Mouse (Mus musculus) ES-E14 (cell line): ENCODE results near the gene Ednra.

Source experiments
- CHD2 ChIP-seq: IDR thresholded peaks from 2 replicates; pipeline ENCODE4 v1.6.1; 2014; ENCODE audit warnings: mild to moderate bottlenecking, low read depth, low read length, inconsistent platforms
- HCFC1 ChIP-seq: IDR thresholded peaks from 2 replicates; pipeline ENCODE4 v1.6.1; 2012; ENCODE audit warnings: low read length, inconsistent platforms, borderline replicate concordance; ENCODE audit not compliant: insufficient read depth
- MAFK ChIP-seq: IDR thresholded peaks from 2 replicates; pipeline ENCODE4 v1.6.1; 2014; ENCODE audit warnings: mild to moderate bottlenecking, low read depth, low read length, inconsistent platforms; ENCODE audit not compliant: insufficient read depth
- ZC3H11A ChIP-seq: IDR thresholded peaks from 2 replicates; pipeline ENCODE4 v1.6.1; 2012; ENCODE audit warnings: low read depth, mild to moderate bottlenecking, inconsistent platforms, low read length, borderline replicate concordance
- ZNF384 ChIP-seq: IDR thresholded peaks from 2 replicates; pipeline ENCODE4 v1.6.1; 2012; ENCODE audit warnings: low read depth, low read length, inconsistent platforms

DNA sequence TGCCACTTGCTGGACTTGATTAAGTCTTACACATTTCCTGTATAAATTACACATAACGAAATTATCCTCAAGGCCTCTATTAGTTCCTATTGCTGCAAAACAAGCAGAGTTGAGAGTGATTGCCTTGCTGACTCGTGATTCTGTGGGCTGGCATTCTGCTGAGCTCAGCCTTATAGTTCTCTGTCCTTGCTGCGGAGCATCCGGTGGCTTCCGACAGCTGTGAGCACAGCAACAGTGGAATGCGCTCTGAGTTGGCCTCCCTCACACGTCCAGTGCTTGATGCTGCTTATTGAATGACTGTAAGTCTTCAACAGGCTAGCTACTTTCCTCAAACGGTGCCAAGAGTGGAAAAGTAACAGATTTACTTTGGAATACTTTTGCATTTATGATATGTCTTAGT, 40.0 kb upstream of the Ednra start:
- no peak for TF ChIP-seq CHD2
- TF ChIP-seq ZC3H11A: no peak
- TF ChIP-seq ZNF384: no peak
- no peak for TF ChIP-seq MAFK
- TF ChIP-seq HCFC1: no peak
